Mouse (Mus musculus) inflammation-experienced regulatory T-cells, adult 6 months (primary cell): ENCODE measurements around the gene Pabpc1l. TPM values are rescaled to one million over a fixed set of nuclear protein-coding genes. Genes with fewer than 3 reads are reported as not detected.

Source experiments
- ATAC-seq: one replicate; pipeline ENCODE4 v1.8.0; 2017
- polyA plus RNA-seq, 3 experiments: library from polyadenylated mRNA; unstranded; fragments of 100-300 nt; shearing (Covaris generic); gene quantifications; one replicate each; pipeline ENCODE4 v1.2.1; 2017

The Pabpc1l gene
- polyA plus RNA-seq: 1 to 10 TPM in 2 of 3 experiments, under 1 TPM in 1; 0.62 to 9.3 (median 2.1) TPM

GRCm38 (mm10) chr2:164025150-164025549 is at the start of gene Pabpc1l:
Pabpc1l (plus strand) TSS chr2:164025450.
- no peak for ATAC-seq

- no peak for ATAC-seq
Observed at GRCm38 (mm10) chr2:163976448-163976847, 48.8 kb upstream of the Pabpc1l start.

- ATAC-seq: no peak
Observed at GRCm38 (mm10) chr2:163987233-163987632, 38.0 kb upstream of the Pabpc1l start.

GRCm38 (mm10) chr2:163992871-163993270 is 32.4 kb upstream of the Pabpc1l start:
- ATAC-seq: no peak

- no peak for ATAC-seq
Observed at GRCm38 (mm10) chr2:163994654-163994976, 30.6 kb upstream of the Pabpc1l start, which contains the start of gene Ywhab. Ywhab (plus strand) TSS chr2:163994960.

GRCm38 (mm10) chr2:163994977-163995862 is 30.0 kb upstream of the Pabpc1l start:
- peak; percentile 94 for ATAC-seq

- no peak for ATAC-seq
Observed at GRCm38 (mm10) chr2:163996275-163996674, 29.0 kb upstream of the Pabpc1l start.

- no peak for ATAC-seq
Observed at GRCm38 (mm10) chr2:163996899-163997298, 28.4 kb upstream of the Pabpc1l start.

- ATAC-seq: no peak
Observed at GRCm38 (mm10) chr2:163998981-163999380, 26.3 kb upstream of the Pabpc1l start.

- ATAC-seq: no peak
Observed at GRCm38 (mm10) chr2:164002637-164003036, 22.6 kb upstream of the Pabpc1l start.

GRCm38 (mm10) chr2:164004503-164004902 is 20.7 kb upstream of the Pabpc1l start:
- no peak for ATAC-seq

GRCm38 (mm10) chr2:164006932-164007331 is 18.3 kb upstream of the Pabpc1l start:
- ATAC-seq: peak; percentile 85

GRCm38 (mm10) chr2:164007547-164007946 is 17.7 kb upstream of the Pabpc1l start:
- no peak for ATAC-seq

GRCm38 (mm10) chr2:164007987-164008545 is 17.2 kb upstream of the Pabpc1l start:
- no peak for ATAC-seq

GRCm38 (mm10) chr2:164009227-164009626 is 16.0 kb upstream of the Pabpc1l start:
- ATAC-seq: no peak

GRCm38 (mm10) chr2:164010496-164010895 is 14.8 kb upstream of the Pabpc1l start:
- ATAC-seq: no peak

- no peak for ATAC-seq
Observed at GRCm38 (mm10) chr2:164010944-164011343, 14.3 kb upstream of the Pabpc1l start.

GRCm38 (mm10) chr2:164015304-164015703 is 9.9 kb upstream of the Pabpc1l start:
- ATAC-seq: no peak

GRCm38 (mm10) chr2:164018910-164019309 is 6.3 kb upstream of the Pabpc1l start:
- no peak for ATAC-seq

GRCm38 (mm10) chr2:164019943-164020342 is 5.3 kb upstream of the Pabpc1l start:
- no peak for ATAC-seq

- ATAC-seq: no peak
Observed at GRCm38 (mm10) chr2:164022104-164022503, 3.1 kb upstream of the Pabpc1l start.

- ATAC-seq: no peak
Observed at GRCm38 (mm10) chr2:164031147-164031546, 5.9 kb downstream of the Pabpc1l start.

GRCm38 (mm10) chr2:164032973-164033372 is 7.7 kb downstream of the Pabpc1l start:
- no peak for ATAC-seq

GRCm38 (mm10) chr2:164036520-164037019 is 11.3 kb downstream of the Pabpc1l start:
- no peak for ATAC-seq
